Mouse (Mus musculus): Measurements from ENCODE around the gene Rpl9-ps6. TPM values are rescaled to one million over a fixed set of nuclear protein-coding genes. Genes with fewer than 3 reads are reported as not detected.
"Not testable (repeated sequence)": the region's sequence is repeated elsewhere in the genome, so short reads cannot be mapped to it uniquely, and the experiment has no call there.

Rpl9-ps6 gene
- polyA plus RNA-seq, 3 experiments from 2014 or later = 239 to 553 (median 263) TPM

DNA sequence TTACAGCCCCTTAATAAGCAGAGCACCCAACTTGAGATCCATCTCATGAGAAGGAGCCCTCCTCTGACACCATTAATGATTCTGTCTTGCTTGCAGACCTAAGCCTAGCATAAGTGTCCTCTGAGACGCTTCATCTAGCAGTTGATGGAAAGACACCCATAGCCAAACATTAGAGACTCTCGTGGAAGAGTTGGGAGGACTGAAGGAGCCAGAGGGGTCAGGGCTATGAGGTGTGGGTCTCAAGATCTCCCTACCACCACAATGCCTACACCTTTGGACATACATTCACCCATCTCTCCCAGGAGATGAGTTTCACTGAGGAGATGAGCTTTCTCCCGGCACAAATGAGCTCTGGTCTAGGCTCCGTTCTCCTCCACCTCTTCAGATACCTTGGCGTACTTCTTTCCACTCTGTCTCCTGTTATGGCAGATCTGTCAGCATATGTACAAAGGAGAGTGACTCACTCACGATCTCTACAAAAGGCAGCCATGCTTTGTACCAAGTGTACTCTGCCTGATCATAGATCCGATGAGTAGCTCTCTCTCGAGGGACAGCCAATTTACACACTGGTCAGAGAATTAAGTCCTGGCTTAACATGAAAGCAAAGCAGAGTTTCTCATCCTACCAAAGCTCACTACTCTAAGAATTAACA lies 14.5 kb upstream of the Rpl9-ps6 start:
- ATAC-seq = no peak

DNA sequence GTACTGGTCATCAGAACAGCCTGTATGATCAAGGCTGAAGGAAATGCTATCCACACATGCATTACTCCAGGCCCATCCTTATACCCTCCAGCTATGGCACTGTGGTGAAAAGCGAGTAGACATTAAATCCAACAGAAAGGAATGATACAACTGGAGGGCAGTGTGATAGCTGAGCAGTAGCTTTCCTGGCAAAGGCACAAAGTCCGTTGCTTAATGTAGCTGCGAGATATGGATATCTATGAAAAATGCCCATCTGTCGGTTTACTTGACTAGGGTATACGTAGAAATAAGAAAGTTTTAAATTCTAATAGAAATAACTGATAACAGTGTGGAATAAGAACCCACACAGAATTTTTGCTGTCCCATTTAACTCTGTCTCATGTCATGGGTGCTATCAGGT lies 13.9 kb upstream of the Rpl9-ps6 start:
- no peak for ATAC-seq

DNA sequence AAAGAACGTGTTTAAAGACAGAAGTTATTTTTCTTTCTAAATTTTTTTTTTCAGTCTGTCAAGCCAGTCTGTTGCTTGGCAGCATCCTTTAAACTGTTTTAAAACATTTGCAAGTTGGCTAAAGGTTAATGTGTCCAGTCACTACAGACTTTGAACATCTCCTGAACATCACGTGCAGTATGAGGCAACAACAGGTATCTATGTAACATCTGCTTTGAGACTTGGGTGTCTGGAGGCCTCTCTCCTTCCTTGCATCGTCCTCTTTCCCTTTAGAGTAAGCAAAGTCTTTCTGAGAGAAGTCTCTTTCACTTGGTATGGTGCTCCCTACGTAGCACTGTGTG lies 10.3 kb upstream of the Rpl9-ps6 start:
- ATAC-seq = no peak

DNA sequence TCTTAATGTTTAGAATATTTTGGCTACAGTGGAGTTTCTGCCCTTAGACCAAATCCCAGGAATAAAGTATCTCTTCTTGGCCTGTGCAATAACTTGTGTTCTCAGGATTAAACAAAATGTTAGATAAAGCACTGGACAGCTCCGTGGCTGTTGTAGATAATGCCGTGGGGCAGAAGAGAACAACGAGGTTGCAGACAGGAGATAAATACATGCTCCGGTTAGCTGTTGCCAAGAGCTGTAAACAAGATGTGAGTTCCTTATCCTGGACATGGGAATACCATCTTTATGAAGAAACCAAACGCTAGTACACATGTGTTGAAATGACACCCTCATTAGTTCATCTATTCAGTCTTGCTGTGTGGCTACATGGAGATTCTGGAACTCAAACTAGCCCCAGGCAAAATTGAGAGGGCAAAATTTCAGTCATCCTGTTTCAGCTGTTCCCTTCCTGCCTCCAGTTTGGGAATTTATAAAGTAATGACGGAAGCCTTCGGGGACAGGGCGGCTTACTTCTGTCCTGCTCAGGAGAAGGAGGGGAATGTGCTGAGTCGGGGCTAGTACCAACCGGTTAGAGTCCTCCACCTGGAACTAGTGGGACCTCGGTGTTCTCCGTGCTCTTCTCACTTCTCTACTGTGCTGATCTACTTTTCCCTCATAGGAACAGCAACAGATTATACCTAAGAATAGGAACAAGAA lies 9.8 kb upstream of the Rpl9-ps6 start:
- ATAC-seq = no peak

DNA sequence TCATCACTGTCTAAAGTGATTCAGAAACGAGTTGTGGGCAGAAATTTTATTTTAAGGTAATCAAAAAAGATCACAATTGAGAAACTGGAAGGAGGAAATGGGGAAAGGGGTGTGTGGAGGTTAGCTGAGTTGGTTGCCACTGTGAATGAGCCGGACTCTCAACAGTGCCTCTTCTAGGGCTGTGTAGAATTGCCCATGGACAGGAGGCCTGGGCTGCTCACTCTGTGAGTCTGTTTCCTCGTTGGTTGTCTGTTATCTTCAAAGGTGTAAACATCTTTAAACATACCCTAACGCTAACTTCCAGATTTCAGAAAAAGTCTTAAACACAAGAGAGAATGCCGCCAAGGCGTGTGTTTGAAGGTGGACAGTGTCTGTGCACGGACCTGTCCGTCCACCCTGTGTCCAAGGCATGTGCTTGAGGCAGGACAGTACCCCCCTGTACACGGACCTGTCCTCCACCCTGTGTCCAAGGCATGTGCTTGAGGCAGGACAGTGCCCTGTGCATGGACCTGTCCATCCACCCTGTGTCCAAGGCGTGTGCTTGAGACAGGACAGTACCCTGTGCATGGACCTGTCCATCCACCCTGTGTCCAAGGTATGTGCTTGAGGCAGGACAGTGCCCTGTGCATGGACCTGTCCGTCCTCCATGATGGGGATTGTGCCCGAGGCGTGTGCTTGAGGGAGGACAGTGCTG lies 4.3 kb upstream of the Rpl9-ps6 start:
- no peak for ATAC-seq

DNA sequence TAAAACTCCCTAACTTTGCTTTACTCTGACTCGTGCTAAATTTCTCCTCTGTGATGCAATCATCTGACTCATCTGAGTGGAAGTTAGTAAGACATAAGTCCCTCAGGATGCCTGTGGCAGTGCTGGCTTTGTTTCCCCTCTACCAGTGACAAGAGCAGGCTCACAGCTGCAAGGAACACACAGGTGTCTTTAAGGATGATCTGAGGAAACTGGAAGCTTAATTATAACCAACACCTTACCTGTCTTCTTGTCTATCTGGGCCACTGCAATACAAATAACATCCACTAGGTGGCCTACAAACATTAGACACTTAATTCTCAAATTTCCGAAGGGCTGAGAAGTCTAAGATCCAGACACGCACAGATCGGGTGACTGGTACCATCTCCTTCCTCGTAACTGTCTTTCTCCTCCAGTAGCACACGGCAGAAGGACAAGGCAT lies 3.7 kb upstream of the Rpl9-ps6 start:
- peak; percentile 50 for ATAC-seq

DNA sequence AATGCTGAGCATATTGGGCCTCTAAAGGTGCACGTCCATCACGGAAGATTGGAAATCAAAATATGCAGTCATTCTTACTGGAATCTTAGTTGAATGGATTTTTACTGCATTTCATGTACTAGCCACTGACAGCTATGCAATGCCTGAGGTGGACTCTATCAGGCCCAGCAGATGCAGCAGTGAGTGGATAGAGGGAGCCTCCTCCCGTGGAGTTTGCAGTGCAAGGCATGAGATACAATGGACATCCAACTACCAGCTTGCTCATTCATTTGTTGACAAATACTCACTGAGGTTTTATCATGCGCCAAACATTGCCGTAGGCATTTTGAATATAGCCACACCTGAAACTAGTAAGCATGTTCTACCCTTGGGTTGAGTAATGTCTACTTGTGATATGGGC lies 947 bp upstream of the Rpl9-ps6 start:
- no peak for ATAC-seq

DNA sequence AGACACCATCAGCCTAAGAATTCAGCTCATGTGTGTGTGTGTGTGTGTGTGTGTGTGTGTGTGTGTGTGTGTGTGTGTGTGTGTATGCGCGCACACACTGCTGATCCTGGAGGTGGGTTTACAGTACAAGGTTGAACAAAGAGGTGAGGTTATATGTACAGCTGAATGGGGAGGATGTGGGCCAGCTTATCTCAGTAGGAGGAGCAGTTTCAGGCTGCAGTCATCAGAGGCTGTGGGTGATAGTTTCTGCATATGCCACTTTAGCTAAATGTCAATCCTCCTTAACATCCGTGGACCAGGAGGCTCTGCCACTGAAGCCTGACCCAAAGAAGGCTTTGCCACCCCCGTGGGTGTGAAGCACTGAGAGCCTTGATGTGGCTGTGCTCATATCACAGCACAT lies 1.1 kb downstream of the Rpl9-ps6 start:
- ATAC-seq = peak; percentile 95

DNA sequence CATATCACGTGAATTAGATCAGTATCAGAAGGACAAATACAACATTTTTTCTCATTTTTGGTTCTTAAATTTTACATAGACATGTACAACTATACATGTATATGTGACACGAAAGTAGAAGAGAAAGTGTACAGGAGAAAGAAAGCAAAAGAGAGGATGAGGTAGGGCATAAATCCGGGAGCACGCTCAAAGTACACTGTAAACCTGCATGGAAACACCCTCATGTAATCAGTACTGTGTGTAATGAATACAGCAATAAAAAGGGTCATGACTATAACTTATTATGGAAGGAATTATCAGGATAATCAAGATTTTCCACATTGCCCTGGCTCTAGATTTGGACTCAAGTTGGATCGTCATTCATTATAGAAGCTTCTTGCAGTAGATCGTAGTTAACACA lies 3.3 kb downstream of the Rpl9-ps6 start:
- no peak for ATAC-seq

DNA sequence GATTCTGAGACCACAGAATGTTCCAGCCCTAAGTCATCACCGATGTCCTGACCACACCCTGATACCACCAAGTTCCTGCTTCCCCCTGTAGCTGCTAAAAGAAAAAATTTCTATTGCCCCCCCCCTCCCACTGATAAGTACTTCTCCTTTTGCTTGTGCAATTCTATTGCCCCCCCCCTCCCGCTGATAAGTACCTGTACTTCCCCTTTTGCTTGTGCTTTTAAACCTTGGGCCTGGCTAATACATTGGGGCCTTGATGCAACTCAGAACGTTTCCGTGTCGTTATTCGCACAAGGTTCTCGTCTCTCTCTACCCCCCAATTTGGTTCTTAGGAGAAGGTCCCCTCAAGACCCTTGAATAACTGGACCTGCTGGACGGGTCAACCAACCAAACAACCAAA lies 8.7 kb downstream of the Rpl9-ps6 start:
- not testable (repeated sequence) for ATAC-seq

DNA sequence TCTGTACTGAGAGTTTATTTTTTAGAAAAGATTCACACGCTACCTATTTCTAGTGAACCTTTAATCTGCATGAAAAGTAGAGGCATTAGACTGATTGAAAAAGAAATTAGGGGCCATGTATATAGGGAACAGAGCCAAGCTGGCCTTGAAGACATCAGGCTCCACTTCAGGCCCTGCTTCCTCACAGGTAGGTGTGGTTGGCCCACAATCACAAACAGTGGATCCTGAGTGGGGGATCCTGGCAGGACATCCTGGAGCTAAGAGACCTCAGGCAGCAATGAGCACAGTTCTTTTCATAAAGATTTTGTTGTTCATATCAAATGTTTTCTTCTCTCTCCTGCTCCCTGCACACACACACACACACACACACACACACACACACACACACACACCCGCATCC lies 9.6 kb downstream of the Rpl9-ps6 start:
- no peak for ATAC-seq

DNA sequence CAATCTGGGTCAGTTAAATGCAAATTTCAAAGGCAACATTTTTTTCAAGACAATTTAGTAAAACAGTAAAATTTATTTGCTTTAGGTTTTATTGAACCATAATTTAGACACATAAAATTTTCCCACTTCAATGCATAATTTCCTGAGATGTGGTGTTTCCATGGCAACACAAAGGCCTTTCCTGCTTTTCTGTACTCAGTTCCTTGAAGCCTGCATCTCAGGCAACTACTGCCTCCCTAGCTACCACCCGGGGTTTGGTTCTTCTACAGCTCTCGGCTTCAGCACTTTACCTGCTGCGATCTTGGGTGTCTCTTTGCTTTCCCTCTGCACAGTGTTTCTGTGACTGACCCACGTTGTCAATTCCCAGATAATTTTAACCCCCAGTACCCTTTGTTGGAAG lies 14.1 kb downstream of the Rpl9-ps6 start:
- no peak for ATAC-seq

DNA sequence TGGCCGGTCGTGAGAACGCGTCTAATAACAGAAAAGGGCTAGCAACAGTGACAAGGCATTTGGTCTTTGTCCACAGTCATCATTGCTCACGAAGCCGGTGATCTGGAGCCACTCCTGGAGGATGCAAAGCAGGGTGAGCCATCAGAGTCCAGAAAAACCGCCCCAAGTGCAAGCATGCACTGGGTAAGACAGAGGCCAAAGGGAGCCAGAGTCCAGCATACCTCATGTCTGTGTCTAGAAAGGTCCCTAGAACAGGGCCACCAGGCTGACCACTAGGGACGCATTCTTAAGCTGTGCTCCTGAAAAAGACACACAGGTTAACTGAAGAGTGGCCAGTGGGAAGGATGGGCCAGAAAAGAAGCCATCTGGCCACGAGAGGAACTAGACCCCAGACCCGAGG lies 17.4 kb downstream of the Rpl9-ps6 start:
- no peak for ATAC-seq

DNA sequence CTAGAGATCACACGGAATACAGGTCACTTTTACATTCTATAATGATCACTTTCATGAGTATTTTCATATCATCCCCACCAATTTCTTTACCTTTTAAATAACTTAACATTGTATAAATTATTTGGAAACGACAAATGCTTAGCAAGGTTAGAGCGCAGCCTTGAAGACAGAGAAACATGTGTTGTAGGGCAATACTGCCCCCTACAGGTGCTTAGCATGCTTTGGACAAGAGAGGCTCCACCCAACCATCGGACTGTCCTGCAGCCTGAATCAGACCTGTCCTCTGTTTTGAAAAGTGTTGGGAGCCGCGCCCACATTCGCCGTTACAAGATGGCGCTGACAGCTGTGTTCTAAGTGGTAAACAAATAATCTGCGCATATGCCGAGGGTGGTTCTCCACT lies 24.8 kb downstream of the Rpl9-ps6 start:
- ATAC-seq = no peak

DNA sequence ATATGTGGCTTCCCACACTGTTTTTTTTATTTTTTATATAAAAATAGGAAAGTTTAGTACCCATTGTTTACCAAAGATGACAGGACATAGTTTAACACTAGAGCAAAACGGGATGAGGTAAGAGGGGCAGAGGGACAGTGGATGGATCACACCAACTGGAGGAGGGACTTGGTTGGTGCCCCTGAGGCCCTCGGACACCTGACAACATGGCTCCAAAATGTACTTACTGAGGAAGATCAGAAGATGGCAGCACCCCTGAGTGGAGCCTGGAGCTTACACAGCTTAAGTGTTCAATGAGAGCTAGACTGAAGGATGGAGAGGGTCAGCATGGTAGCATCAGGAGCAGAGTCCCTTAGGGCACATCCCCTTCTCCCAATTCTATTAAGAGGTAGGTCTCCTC lies 27.0 kb downstream of the Rpl9-ps6 start:
- no peak for ATAC-seq

DNA sequence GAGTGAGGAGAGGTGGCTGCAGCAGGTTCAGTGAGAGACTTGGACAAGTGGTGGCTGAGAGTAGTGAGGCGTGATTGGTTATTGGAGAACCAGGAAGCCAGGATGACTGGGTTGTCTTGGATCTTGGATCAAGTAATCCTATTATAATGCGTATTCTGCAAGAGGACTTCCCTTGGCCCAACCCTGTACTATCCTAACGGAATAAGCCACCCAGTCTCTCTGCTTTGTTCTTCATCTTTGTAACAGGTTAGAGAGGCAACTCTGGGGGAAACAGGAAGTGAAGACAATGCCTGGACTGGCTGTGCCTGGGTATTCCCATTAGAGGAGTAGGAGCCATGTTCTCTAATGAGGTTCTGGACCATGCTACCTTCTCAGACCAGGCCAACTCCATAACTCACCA lies 40.5 kb downstream of the Rpl9-ps6 start:
- ATAC-seq = no peak

DNA sequence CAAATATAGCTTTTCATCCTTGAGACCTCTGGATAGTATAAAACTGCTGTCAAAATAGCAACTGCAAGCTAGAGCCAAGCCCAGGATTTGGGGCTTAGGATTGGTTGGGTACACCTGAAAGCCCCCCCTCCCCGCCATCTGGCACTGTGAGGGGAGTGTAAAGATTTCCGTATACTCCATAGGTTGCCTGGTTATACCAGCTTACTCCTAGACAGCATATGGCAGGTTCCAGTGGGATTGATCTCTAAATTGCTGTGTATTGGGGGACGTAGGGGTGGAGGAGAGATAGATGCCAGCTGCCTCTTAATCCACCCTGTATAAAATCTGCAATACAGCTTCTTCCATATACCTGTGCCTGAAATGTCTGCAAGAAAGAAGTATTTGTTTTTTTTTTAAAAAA lies 41.7 kb downstream of the Rpl9-ps6 start:
- ATAC-seq = no peak

DNA sequence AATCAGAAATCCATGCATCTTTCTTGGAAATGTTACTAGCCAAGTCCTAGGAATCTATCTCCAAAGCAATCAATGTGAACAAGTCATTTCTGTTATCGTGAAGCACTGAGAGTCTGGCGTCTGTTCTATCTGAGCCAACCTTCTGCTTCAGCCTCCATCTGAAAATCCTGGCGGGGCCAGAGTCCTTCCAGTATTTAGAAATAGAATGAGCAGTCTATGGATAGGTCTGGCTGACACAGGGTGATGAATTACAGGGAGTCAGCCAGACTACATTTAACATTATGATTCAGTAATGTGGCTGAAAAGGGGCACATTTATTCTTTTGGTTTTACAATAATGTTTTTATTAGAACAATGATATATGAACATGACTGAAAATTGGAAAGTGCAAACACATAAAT lies 47.3 kb downstream of the Rpl9-ps6 start:
- ATAC-seq = no peak

DNA sequence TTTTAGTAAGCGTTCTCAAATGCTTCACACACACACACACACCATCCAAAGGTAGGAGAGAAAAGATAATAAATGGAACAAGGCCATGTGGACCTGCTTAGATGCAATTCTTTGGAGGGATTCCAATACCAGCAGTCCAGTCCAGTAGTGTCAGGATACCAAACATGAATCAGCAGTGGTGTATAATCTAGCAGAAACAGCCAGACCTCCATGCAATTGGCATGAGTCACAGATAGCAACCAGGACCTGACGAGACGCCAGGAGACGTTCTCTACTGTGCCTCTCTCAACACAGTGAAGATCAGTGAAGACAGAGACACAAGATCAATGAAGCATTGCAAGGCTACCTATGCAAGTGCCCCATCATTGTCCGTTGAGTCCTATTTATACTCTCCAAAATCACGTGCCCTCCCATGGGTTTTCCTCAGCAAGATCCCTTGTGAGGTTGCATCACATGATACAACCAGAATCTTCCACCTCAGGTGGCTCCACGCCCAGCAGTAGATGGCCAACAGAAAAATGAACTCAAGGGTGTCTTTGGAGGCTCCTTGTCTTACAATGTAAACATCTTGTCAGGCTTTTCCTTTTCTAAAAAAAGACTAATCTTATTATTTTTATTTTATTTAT lies 49.6 kb downstream of the Rpl9-ps6 start:
- no peak for ATAC-seq
